Mouse (Mus musculus) spleen, adult 2 months (tissue): Measurements from ENCODE around the gene Bmf. TPM values are rescaled to one million over a fixed set of nuclear protein-coding genes. Genes with fewer than 3 reads are reported as not detected.

Experiments used
- DNase-seq, 2 experiments: peaks; one replicate each; pipeline versions ENCODE4 v3.0.0 to v3.0.0-alpha.2; 2012 to 2021; ENCODE audit warnings: low spot score in 2 of 2, low read depth in 1 of 2
- H3K27ac ChIP-seq: fragments of 200-500 bp; 2 replicates; pipeline ENCODE4 v1.5.1; 2012; ENCODE audit warnings: low read length, inconsistent platforms; ENCODE audit not compliant: insufficient read depth
- H3K27me3 ChIP-seq: fragments of 200-500 bp; 2 replicates; pipeline ENCODE4 v1.6.1; 2012; ENCODE audit warnings: mild to moderate bottlenecking, moderate library complexity, low read length, inconsistent platforms; ENCODE audit not compliant: control insufficient read depth, insufficient read depth
- H3K36me3 ChIP-seq: fragments of 200-500 bp; 2 replicates; pipeline ENCODE4 v1.6.1; 2012; ENCODE audit warnings: mild to moderate bottlenecking, low read length, inconsistent platforms; ENCODE audit not compliant: control insufficient read depth, insufficient read depth
- H3K4me1 ChIP-seq: fragments of 200-500 bp; 2 replicates; pipeline ENCODE4 v1.6.1; 2011; ENCODE audit warnings: inconsistent platforms; ENCODE audit not compliant: control insufficient read depth, insufficient read depth, insufficient read length
- H3K4me3 ChIP-seq: fragments of 200-500 bp; 2 replicates; pipeline ENCODE4 v1.5.1; 2011; ENCODE audit warnings: mild to moderate bottlenecking, inconsistent platforms; ENCODE audit not compliant: insufficient read depth, insufficient read length; ENCODE audit errors: extremely low read depth
- CTCF ChIP-seq: fragments of 200-500 bp; IDR thresholded peaks from 2 replicates; pipeline ENCODE4 v1.5.1; 2011; ENCODE audit warnings: mild to moderate bottlenecking, inconsistent platforms; ENCODE audit not compliant: insufficient read depth, insufficient read length, insufficient replicate concordance; ENCODE audit errors: extremely low read depth
- POLR2A ChIP-seq: fragments of 200-500 bp; IDR thresholded peaks from 2 replicates; pipeline ENCODE4 v1.6.1; 2011; ENCODE audit warnings: low read depth, low read length, inconsistent platforms
- WGBS: fragments of 180-500 bp; shearing (Covaris S2); methylation state at CpG from one replicate; pipeline ENCODE4 v1.1.7; 2018; 5-methylcytosine and 5-hydroxymethylcytosine counted together
- polyA plus RNA-seq: library from polyadenylated mRNA; depleted of rRNA; stranded (reverse); fragments of >200 nt; gene quantifications from 2 replicates; pipeline ENCODE4 v1.2.3, GENCODE M21; 2012

Gene Bmf
- polyA plus RNA-seq, 1 experiment, result 24.8 TPM

GRCm38 (mm10) chr2:118573135-118573534 is 23.6 kb upstream of the Bmf start:
- TF ChIP-seq CTCF, result no peak
- no peak for TF ChIP-seq POLR2A
- Histone ChIP-seq H3K36me3 (no peaks in the 10 kb centered on the region), H3K27me3 (no peaks in the 10 kb centered on the region), H3K4me3 (no peak overlapping the region), H3K4me1 (no peaks in the 10 kb centered on the region), H3K27ac (no peak overlapping the region)
- 49% methylated on average over 3 of the region's 3 CpGs for WGBS
- no peak for DNase-seq

GRCm38 (mm10) chr2:118572183-118572836 is 22.8 kb upstream of the Bmf start:
- 75% methylated on average over 9 of the region's 9 CpGs for WGBS
- Histone ChIP-seq H3K4me1 (no peaks in the 10 kb centered on the region), H3K27me3 (no peaks in the 10 kb centered on the region), H3K27ac (no peak overlapping the region), H3K36me3 (no peaks in the 10 kb centered on the region), H3K4me3 (no peak overlapping the region)
- TF ChIP-seq POLR2A (no peak), CTCF (no peak)
- no peak for DNase-seq

DNA sequence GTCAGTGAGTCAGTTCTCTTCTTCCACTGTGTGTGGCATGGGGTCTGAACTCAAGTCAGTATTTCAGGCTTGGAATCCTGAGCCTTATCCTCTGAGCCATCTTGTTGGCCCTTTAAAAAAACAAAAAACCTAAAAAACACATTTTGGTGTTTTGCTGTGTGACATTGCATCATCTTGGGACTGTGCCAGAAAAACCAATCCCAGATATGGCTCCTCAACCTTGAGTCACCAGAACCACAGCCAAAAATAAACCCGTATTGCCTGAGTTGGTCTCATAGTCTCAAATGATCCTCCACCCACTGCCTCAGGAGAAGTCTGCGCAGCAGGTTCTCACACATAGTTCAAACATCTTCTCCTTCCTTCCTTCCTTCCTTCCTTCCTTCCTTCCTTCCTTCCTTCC is 21.5 kb upstream of the Bmf start:
- Histone ChIP-seq H3K4me3 (no peak overlapping the region), H3K27ac (no peak overlapping the region), H3K27me3 (no peaks in the 10 kb centered on the region), H3K36me3 (no peaks in the 10 kb centered on the region), H3K4me1 (no peaks in the 10 kb centered on the region; the same call in 1 of the 2 replicates)
- no peak for DNase-seq
- WGBS, result 69% methylated on average over 2 of the region's 2 CpGs
- no peak for TF ChIP-seq POLR2A
- TF ChIP-seq CTCF, result no peak

DNA sequence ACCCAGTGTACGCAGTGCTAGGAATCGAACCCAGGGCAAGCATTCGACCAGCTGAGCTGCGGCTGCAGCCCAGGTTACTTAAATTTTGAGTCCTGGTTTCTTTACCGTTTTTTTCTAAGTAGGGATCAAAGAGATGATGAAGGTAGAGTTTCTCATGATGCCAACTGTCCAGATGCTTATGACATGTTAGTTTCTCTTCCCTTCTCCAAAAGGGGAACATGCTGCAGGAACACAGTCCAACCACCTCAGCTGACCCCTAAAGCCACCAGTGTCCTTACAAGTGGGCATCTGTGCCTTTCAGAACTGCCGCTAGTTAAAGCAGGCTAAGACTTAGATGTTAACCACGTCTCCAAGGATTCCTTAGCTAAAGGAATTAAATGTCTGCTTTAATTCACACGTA is 17.7 kb upstream of the Bmf start:
- 72% methylated on average over 8 of the region's 8 CpGs for WGBS

GRCm38 (mm10) chr2:118562431-118562830 is 12.9 kb upstream of the Bmf start:
- WGBS, result 26% methylated on average over 3 of the region's 3 CpGs
- DNase-seq, result no peak
- no peak for TF ChIP-seq POLR2A
- TF ChIP-seq CTCF, result no peak
- Histone ChIP-seq H3K36me3 (no peaks in the 10 kb centered on the region; the same call in 1 of the 2 replicates), H3K4me1 (peaks cover 12% of the 10 kb centered on the region), H3K4me3 (no peak overlapping the region), H3K27ac (peak overlapping the region; percentile 40; the same call in 1 of the 2 replicates), H3K27me3 (no peaks in the 10 kb centered on the region)

More for the DNA sequence above, 17.7 kb upstream of the Bmf start:
- no peak for TF ChIP-seq POLR2A
- TF ChIP-seq CTCF, result no peak
- H3K4me3 ChIP-seq, result no peak overlapping the region
- no peak overlapping the region for H3K27ac ChIP-seq
- no peaks in the 10 kb centered on the region for H3K36me3 ChIP-seq
- DNase-seq, result no peak
- no peaks in the 10 kb centered on the region; the same call in 1 of the 2 replicates for H3K4me1 ChIP-seq
- H3K27me3 ChIP-seq, result no peaks in the 10 kb centered on the region

DNA sequence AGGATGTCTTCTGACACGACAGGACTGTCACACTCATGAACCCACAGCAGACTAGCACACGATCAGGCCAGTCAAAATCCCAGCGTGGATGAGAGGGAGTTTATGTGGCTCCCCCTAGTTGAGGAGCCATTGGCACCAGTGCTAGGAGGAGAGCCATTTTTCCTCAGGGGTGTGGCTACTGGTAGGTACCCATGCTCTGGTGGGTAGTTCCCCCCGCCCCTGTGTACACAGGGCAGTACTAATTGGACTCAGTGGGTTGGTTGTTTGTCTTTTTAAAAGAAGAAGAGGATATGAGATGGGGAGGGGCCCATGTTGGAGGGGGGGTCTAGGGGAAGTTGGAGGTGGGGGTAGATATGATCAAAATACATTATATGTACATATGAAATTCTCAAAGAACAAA is 12.5 kb upstream of the Bmf start:
- Histone ChIP-seq H3K27ac (peak overlapping the region; percentile 72), H3K27me3 (no peaks in the 10 kb centered on the region), H3K4me1 (peaks cover 12% of the 10 kb centered on the region), H3K4me3 (no peak overlapping the region), H3K36me3 (no peaks in the 10 kb centered on the region; the same call in 1 of the 2 replicates)
- 66% methylated on average over 4 of the region's 4 CpGs for WGBS
- TF ChIP-seq POLR2A, result no peak
- no peak for TF ChIP-seq CTCF
- DNase-seq, result peak in 1 of 2 experiments; percentile 46

DNA sequence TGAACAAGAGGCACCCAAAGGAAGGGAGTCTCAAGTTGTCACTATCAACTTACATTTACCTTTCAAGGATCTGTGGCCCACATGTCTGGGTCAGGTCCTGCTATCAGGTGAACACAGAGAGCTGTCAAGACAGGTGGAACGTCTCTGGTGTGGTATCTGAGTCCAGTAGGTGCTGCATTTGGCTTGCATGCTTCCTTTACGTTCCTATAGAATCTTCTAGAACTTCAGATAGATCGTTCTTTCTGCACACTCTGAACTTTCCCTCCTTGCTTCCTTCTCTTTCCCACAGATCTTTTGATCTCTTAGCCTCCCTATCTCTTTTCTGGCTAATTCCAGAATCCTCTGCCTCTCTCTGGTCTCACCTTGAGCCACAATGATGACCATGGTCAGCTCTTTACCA is 8.9 kb upstream of the Bmf start:
- WGBS, result 86% methylated on average over 3 of the region's 3 CpGs
- Histone ChIP-seq H3K27me3 (no peaks in the 10 kb centered on the region), H3K4me1 (peaks cover 12% of the 10 kb centered on the region), H3K4me3 (no peak overlapping the region), H3K36me3 (no peaks in the 10 kb centered on the region; the same call in 1 of the 2 replicates), H3K27ac (no peak overlapping the region)
- no peak for DNase-seq
- no peak for TF ChIP-seq POLR2A
- TF ChIP-seq CTCF, result no peak
